Mouse (Mus musculus): ENCODE measurements at regions not wholly inside any gene's neighbourhood (a gene's known extent, or its start where the extent isn't known, plus 50 kb on each side); places are given as distances from the start of the nearest gene placed in this dataset.
A peak's percentile ranks its signal among the peaks of the same experiment; 100 is the strongest.

DNA sequence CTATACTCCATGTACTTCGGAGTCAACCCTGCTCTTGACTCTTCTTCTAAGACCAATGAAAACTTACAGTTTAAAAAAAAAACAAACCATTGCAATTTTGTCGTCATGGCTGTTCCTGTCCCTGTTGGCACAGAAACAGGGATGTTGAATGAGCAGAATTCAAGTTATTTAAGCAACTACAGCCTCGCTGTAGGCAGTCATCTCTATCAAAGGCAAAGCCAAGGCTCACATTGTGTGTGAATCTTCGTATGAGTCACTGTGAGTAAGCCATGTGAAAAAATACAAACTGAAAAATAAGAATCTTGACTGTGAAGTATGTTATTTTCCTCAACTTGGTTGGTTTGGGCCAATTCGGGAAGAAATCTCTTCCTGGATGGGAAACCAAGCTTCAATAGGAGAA lies 81.9 kb upstream of the Vldlr start:
- TF ChIP-seq CTCF (IDR thresholded peaks at IDR 0.05; ENCODE audit: low read depth) = no peak
- no peak overlapping the region for H3K4me2 ChIP-seq (ENCODE audit: low read depth)
- 74% methylated on average over 5 of the region's 5 CpGs for WGBS

DNA sequence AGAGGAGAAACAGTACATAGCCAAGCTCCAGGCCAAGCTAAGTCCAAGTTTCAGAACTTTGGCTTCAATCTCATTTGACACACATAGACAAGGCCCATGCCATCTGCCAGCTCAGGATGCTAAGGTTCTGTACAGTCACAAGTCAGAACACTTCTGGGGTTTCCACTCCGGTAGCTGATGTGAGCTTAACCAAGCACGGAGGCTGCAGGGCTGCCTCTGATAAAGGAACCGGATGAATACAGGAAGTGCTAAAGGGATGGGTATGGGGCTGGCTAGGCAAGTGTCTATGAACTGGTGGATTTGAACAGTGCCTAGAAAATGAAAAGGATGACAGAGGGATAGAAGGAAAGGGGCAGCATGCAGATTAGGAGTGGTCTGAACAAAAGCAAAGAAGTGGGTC lies 75.4 kb upstream of the Vldlr start:
- Histone ChIP-seq H3K4me3 (ENCODE audit: low read depth, low read length) (no peak overlapping the region), H3K4me2 (ENCODE audit: low read depth) (no peak overlapping the region), H3K36me3 (ENCODE audit: insufficient read depth) (no peaks in the 10 kb centered on the region), H3K27ac (ENCODE audit: low read depth, low read length) (no peak overlapping the region), H3K27me3 (ENCODE audit: insufficient read depth, low read length) (no peaks in the 10 kb centered on the region), H3K4me1 (ENCODE audit: insufficient read depth) (no peaks in the 10 kb centered on the region), H3K9ac (no peak overlapping the region), H3K9me3 (ENCODE audit: low read length) (no peaks in the 10 kb centered on the region)
- ATAC-seq (no peak), DNase-seq (no peak)
- WGBS = 82% methylated on average over 3 of the region's 3 CpGs
- TF ChIP-seq CTCF (IDR thresholded peaks at IDR 0.05; ENCODE audit: low read depth) = no peak

More for the DNA sequence above, 81.9 kb upstream of the Vldlr start:
- H3K9ac ChIP-seq = no peak overlapping the region
- ATAC-seq (no peak), DNase-seq (no peak)
- no peaks in the 10 kb centered on the region for H3K36me3 ChIP-seq (ENCODE audit: insufficient read depth)
- no peak overlapping the region for H3K4me3 ChIP-seq (ENCODE audit: low read depth, low read length)
- H3K27me3 ChIP-seq (ENCODE audit: insufficient read depth, low read length) = no peaks in the 10 kb centered on the region
- no peak overlapping the region for H3K27ac ChIP-seq (ENCODE audit: low read depth, low read length)
- H3K4me1 ChIP-seq (ENCODE audit: insufficient read depth) = no peaks in the 10 kb centered on the region
- no peaks in the 10 kb centered on the region for H3K9me3 ChIP-seq (ENCODE audit: low read length)

DNA sequence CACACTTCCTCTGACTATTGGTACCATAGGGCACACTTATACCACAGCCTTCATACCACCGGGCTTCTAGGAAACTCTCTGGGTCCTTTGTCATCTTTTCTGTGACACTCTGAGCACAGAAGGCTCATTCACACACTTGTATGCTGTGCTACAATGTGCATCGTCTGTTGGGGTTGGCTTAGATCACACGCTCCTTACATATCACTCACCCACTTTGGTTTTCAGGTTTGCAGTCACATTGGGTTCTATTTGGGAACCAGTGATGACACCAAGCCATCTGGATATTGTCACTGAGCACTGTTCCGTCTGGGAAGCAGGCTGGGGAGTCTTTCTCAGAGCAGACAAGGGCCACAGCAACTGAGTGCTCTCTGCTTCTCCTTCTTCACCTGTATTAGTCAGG lies 74.1 kb upstream of the Vldlr start:
- ATAC-seq (0 out of 2 replicates have a peak, but pooled peaks have one; percentile 16), DNase-seq (no peak)
- Histone ChIP-seq H3K36me3 (ENCODE audit: insufficient read depth) (no peaks in the 10 kb centered on the region), H3K9ac (no peak overlapping the region), H3K4me3 (ENCODE audit: low read depth, low read length) (no peak overlapping the region), H3K4me1 (ENCODE audit: insufficient read depth) (no peaks in the 10 kb centered on the region), H3K4me2 (ENCODE audit: low read depth) (no peak overlapping the region), H3K27ac (ENCODE audit: low read depth, low read length) (no peak overlapping the region), H3K27me3 (ENCODE audit: insufficient read depth, low read length) (no peaks in the 10 kb centered on the region), H3K9me3 (ENCODE audit: low read length) (no peaks in the 10 kb centered on the region)
- WGBS = 86% methylated on average over 4 of the region's 4 CpGs
- no peak for TF ChIP-seq CTCF (IDR thresholded peaks at IDR 0.05; ENCODE audit: low read depth)

DNA sequence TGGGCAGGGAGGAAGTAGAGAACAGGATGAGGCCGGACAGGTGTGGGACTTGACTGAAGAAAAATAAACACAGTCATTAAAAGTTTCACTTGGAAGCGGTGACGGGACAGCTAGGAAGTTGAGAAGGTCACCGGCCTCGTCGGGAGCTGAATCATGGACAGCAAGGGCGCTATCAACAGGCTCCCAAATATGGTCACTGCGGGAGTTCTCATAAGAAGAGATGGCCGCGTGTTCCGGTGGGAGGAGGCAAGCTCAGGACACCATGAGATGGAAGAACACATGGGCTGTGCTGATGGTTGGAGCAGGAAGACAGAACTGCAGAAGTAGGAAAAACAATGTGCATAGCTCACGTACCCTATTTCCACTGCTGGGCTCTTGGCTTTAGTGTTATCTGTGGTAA lies 68.9 kb upstream of the Vldlr start:
- H3K9me3 ChIP-seq (ENCODE audit: low read length) = no peaks in the 10 kb centered on the region
- no peaks in the 10 kb centered on the region for H3K27me3 ChIP-seq (ENCODE audit: insufficient read depth, low read length)
- no peaks in the 10 kb centered on the region for H3K4me1 ChIP-seq (ENCODE audit: insufficient read depth)
- no peak overlapping the region for H3K9ac ChIP-seq
- no peak for DNase-seq
- no peak overlapping the region for H3K27ac ChIP-seq (ENCODE audit: low read depth, low read length)
- 91% methylated on average over 12 of the region's 12 CpGs for WGBS
- ATAC-seq = no peak
- H3K36me3 ChIP-seq (ENCODE audit: insufficient read depth) = no peaks in the 10 kb centered on the region
- H3K4me3 ChIP-seq (ENCODE audit: low read depth, low read length) = no peak overlapping the region
- no peak for TF ChIP-seq CTCF (IDR thresholded peaks at IDR 0.05; ENCODE audit: low read depth)
- H3K4me2 ChIP-seq (ENCODE audit: low read depth) = no peak overlapping the region

DNA sequence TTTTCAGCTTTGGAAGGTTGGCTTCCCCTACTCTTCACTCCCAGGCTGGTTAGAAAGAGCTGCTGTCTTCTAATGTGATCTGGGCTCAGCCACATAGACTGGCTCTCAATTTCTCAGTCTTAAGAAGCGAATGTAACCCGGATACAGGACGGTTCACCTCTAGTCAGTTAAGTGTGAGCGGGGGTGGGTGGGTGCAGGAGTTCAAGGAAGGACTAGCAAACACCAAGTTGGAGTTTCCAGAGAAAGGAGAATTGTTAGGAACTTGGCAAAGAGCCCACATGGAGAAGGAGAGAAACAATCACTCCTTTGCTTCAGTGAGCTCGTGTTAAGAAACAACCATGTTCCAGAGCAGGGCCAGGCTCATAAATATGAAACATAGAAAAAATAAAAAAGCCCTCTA lies 68.0 kb upstream of the Vldlr start:
- DNase-seq (no peak), ATAC-seq (no peak)
- Histone ChIP-seq H3K27ac (ENCODE audit: low read depth, low read length) (no peak overlapping the region), H3K4me1 (ENCODE audit: insufficient read depth) (no peaks in the 10 kb centered on the region), H3K27me3 (ENCODE audit: insufficient read depth, low read length) (no peaks in the 10 kb centered on the region), H3K9me3 (ENCODE audit: low read length) (no peaks in the 10 kb centered on the region), H3K9ac (no peak overlapping the region), H3K4me3 (ENCODE audit: low read depth, low read length) (no peak overlapping the region), H3K4me2 (ENCODE audit: low read depth) (no peak overlapping the region), H3K36me3 (ENCODE audit: insufficient read depth) (no peaks in the 10 kb centered on the region)
- WGBS = 54% methylated on average over 5 of the region's 5 CpGs
- TF ChIP-seq CTCF (IDR thresholded peaks at IDR 0.05; ENCODE audit: low read depth) = no peak

DNA sequence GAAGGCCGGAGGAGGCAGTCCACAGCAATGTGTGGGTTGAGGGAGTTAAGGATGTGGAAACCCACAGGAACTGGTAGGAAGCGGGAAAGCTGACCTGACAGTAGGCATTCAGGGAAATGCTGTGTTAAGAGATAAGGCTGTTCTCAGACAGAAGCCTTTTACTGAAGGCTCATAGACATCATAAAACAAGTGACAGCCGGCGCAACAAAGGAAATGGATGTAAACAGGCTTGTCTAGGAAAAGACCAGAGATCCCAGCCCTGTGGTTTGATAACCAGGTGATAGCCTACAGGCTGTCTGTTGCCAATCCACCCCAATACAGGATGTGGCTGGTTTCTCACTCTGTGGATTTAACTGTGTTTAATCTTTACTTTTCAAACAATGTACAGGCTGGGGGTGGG lies 66.7 kb upstream of the Vldlr start:
- Histone ChIP-seq H3K4me1 (ENCODE audit: insufficient read depth) (no peaks in the 10 kb centered on the region), H3K9me3 (ENCODE audit: low read length) (no peaks in the 10 kb centered on the region), H3K4me2 (ENCODE audit: low read depth) (no peak overlapping the region), H3K27ac (ENCODE audit: low read depth, low read length) (no peak overlapping the region), H3K9ac (no peak overlapping the region), H3K36me3 (ENCODE audit: insufficient read depth) (no peaks in the 10 kb centered on the region), H3K27me3 (ENCODE audit: insufficient read depth, low read length) (no peaks in the 10 kb centered on the region), H3K4me3 (ENCODE audit: low read depth, low read length) (no peak overlapping the region)
- DNase-seq (no peak), ATAC-seq (no peak)
- TF ChIP-seq CTCF (IDR thresholded peaks at IDR 0.05; ENCODE audit: low read depth) = no peak
- 93% methylated on average over 4 of the region's 4 CpGs for WGBS

DNA sequence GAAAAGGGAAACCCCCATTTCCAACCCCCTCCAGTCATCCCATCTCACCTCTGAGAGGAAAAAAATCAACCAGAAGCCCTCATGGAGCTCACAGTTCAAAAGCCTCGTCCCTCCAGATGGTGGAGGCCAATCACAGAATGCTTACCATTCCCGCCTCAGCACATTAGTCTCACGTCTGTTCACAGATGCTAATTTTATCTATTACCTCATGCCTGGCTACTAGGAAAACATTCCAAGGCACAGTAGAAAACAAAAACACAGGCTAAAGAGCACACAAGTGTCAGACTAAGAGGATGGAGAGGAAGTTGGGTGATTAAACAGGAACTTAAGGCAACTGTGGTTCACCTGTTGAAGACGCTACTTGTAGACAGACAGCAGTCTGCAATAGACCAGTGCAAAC lies 54.4 kb upstream of the Vldlr start:
- 40% methylated on average over 4 of the region's 4 CpGs for WGBS
- Histone ChIP-seq H3K27me3 (ENCODE audit: insufficient read depth, low read length) (no peaks in the 10 kb centered on the region), H3K4me1 (ENCODE audit: insufficient read depth) (no peaks in the 10 kb centered on the region), H3K9ac (no peak overlapping the region), H3K36me3 (ENCODE audit: insufficient read depth) (no peaks in the 10 kb centered on the region), H3K27ac (ENCODE audit: low read depth, low read length) (no peak overlapping the region), H3K4me2 (ENCODE audit: low read depth) (no peak overlapping the region), H3K4me3 (ENCODE audit: low read depth, low read length) (no peak overlapping the region), H3K9me3 (ENCODE audit: low read length) (no peaks in the 10 kb centered on the region)
- no peak for ATAC-seq
- DNase-seq = no peak
- no peak for TF ChIP-seq CTCF (IDR thresholded peaks at IDR 0.05; ENCODE audit: low read depth)

All from forebrain, postnatal 0 days (tissue).